ENCODE assay signal across 8 mouse cellular contexts in the genomic region with DNA sequence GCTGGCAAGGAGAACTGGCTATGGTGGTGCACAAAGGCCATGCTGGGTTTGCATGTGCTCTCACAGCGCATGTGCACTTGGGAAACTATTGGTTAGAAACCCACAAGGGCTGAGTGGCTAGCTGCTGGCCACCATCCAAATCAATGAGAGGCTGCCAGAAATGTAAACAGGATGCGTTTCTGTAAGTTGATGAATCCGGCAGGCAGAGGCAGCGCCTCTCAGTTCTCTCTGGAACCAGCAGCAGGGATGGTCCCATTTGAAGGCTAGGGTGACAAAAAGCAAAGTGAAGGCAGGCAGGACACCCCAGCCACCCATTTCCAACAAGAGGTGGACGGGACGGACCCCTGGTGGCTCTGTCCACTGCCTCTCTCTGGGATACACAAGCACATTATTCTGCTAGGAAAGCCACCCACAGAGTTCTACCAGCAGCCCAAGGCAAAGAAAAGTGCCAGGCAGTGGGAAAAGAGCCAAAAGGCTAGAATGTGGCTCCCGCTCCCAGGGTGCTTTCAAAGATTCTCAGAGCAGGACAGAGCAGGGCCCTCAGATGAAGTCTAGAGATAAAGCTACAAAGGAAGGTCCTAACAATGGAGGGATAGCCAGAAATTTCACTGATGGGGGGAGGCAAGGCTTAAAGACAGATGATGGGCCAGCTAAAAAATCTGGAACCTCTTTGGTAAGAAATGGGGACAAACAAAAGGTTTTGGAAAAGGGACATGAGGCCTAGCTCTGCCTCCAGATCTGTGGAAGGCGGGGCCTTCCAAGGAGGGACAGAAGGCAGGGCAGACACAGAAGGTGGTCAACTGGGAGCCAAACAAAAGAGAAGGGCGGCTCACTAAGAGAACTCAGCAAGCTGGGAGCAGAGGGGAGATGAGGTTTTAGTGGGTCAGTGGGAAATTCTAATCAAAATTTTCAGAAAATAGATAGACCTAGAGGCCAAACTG. TPM values are rescaled to one million over a fixed set of nuclear protein-coding genes. Genes with fewer than 3 reads are reported as not detected.
DNase-seq lines count a peak whose midpoint lies in the region; ATAC-seq lines count a peak whose summit lies in the region.

No protein-coding gene starts in this region.

- no peak overlapping the region for H3K4me3 ChIP-seq in forebrain, embryonic 14.5 days (ENCODE audit: low read depth, low read length)
- no peak overlapping the region for H3K4me3 ChIP-seq in hindbrain, embryonic 15.5 days
- no peak overlapping the region for H3K4me3 ChIP-seq in lung, embryonic 16.5 days (ENCODE audit: low read length)

- peak; percentile 90 for DNase-seq in MN1 (ENCODE audit: low spot score)
- DNase-seq in cerebellum, adult 11-12 months: peak; percentile 45
- peak; percentile 94 for DNase-seq in forebrain, embryonic 14.5 days (ENCODE audit: low spot score)
- peak; percentile 54 to 56 for DNase-seq in layer of hippocampus, postnatal 36 days
- peak; percentile 85 for DNase-seq in retina, postnatal 1 day

- 3% methylated on average over 9 of the region's 9 CpGs for WGBS in forebrain, embryonic 14.5 days
- WGBS in hindbrain, embryonic 15.5 days: 22% methylated on average over 9 of the region's 9 CpGs
- WGBS in lung, embryonic 16.5 days: 10% methylated on average over 9 of the region's 9 CpGs

- H3K4me1 ChIP-seq in forebrain, embryonic 14.5 days (ENCODE audit: control insufficient read depth, insufficient read depth, low read length): peaks cover 37% of the 10 kb centered on the region
- H3K4me1 ChIP-seq in hindbrain, embryonic 15.5 days (replicated peaks): peaks cover 65% of the 10 kb centered on the region
- peaks cover 74% of the 10 kb centered on the region for H3K4me1 ChIP-seq in lung, embryonic 16.5 days (replicated peaks; ENCODE audit: control insufficient read depth, insufficient read depth, low read length)

- ATAC-seq in forebrain, embryonic 14.5 days: peak; percentile 82
- ATAC-seq in hindbrain, embryonic 15.5 days (ENCODE audit: low FRiP score, low read depth): peak; percentile 69
- peak; percentile 83 for ATAC-seq in lung, embryonic 16.5 days (ENCODE audit: low read depth)
- no peak for ATAC-seq in activated CD4-positive, CD25-positive, alpha-beta regulatory T cell, adult 4 months

- H3K9ac ChIP-seq in forebrain, embryonic 14.5 days (ENCODE audit: low read length): peak overlapping the region; percentile 1; the same call in 1 of the 2 replicates
- H3K9ac ChIP-seq in hindbrain, embryonic 15.5 days: no peak overlapping the region
- H3K9ac ChIP-seq in lung, embryonic 16.5 days (ENCODE audit: low read length): peak overlapping the region; percentile 27

- H3K27me3 ChIP-seq in forebrain, embryonic 14.5 days (replicated peaks; ENCODE audit: control insufficient read depth, insufficient read depth, low read length): no peaks in the 10 kb centered on the region
- H3K27me3 ChIP-seq in hindbrain, embryonic 15.5 days: no peaks in the 10 kb centered on the region
- no peaks in the 10 kb centered on the region for H3K27me3 ChIP-seq in lung, embryonic 16.5 days (ENCODE audit: control insufficient read depth, insufficient read depth, low read depth, low read length)

- H3K36me3 ChIP-seq in forebrain, embryonic 14.5 days (ENCODE audit: control insufficient read depth, insufficient read depth, low read length): 0 out of 2 replicates have a peak, but pooled peaks cover 4% of the 10 kb centered on the region
- no peaks in the 10 kb centered on the region for H3K36me3 ChIP-seq in hindbrain, embryonic 15.5 days
- H3K36me3 ChIP-seq in lung, embryonic 16.5 days (ENCODE audit: control insufficient read depth, insufficient read depth, low read length): no peaks in the 10 kb centered on the region

- H3K4me2 ChIP-seq in forebrain, embryonic 14.5 days (ENCODE audit: low read length): peak overlapping the region; percentile 9; the same call in 1 of the 2 replicates
- H3K4me2 ChIP-seq in hindbrain, embryonic 15.5 days: peak overlapping the region; percentile 21; the same call in 1 of the 2 replicates
- peak overlapping the region; percentile 24 for H3K4me2 ChIP-seq in lung, embryonic 16.5 days (ENCODE audit: low read depth, low read length)

- H3K9me3 ChIP-seq in forebrain, embryonic 14.5 days (replicated peaks; ENCODE audit: control insufficient read depth, low read length): no peaks in the 10 kb centered on the region
- no peaks in the 10 kb centered on the region for H3K9me3 ChIP-seq in hindbrain, embryonic 15.5 days
- H3K9me3 ChIP-seq in lung, embryonic 16.5 days (ENCODE audit: control insufficient read depth, low read length): no peaks in the 10 kb centered on the region

- H3K27ac ChIP-seq in forebrain, embryonic 14.5 days (ENCODE audit: low read depth, low read length): peak overlapping the region; percentile 80
- peak overlapping the region; percentile 84 for H3K27ac ChIP-seq in hindbrain, embryonic 15.5 days (replicated peaks)
- H3K27ac ChIP-seq in lung, embryonic 16.5 days (ENCODE audit: low read length): peak overlapping the region; percentile 95

RNA-seq across cellular contexts. Expression of gene Gna12, which starts 39.0 kb away (rescaled TPM):
- polyA plus RNA-seq in forebrain, embryonic 14.5 days (2014; fragmentation: Nextera tagmentation; extraction: Ambion mirVana): 17.4 and 19.9 TPM in 2 replicates
- polyA plus RNA-seq in hindbrain, embryonic 15.5 days (2015; fragmentation: Nextera tagmentation; extraction: Ambion mirVana): 62.0 and 70.0 TPM in 2 replicates
- total RNA-seq in layer of hippocampus, postnatal 36 days (2021): 10 to 100 TPM; 94.9 to 97.7 TPM
- 8.4 and 8.5 TPM in 2 replicates for polyA plus RNA-seq in lung, embryonic 16.5 days (2015; fragmentation: Nextera tagmentation; extraction: Ambion mirVana)
- polyA plus RNA-seq in activated CD4-positive, CD25-positive, alpha-beta regulatory T cell, adult 4 months (2017; shearing (Covaris generic)): 1 to 10 TPM; 3.9 to 4.6 TPM
